Mouse (Mus musculus) thymus, adult 2 months (tissue): Measurements from ENCODE around the gene Lect2.

ENCODE experiments used
- CTCF ChIP-seq: fragments of 200-500 bp; IDR thresholded peaks from 2 replicates; pipeline ENCODE4 v1.5.1; 2012; ENCODE audit warnings: mild to moderate bottlenecking, control low read depth, low read length, moderate library complexity, borderline replicate concordance; ENCODE audit not compliant: control insufficient read depth, poor library complexity, insufficient read depth; ENCODE audit errors: extremely low read depth
- POLR2A ChIP-seq: fragments of 200-500 bp; IDR thresholded peaks from 2 replicates; pipeline ENCODE4 v1.6.1; 2012; ENCODE audit warnings: mild to moderate bottlenecking, low read length, control low read depth, moderate library complexity; ENCODE audit not compliant: control insufficient read depth, poor library complexity, insufficient read depth; ENCODE audit errors: extremely low read depth

- TF ChIP-seq CTCF = no peak
- TF ChIP-seq POLR2A = no peak
These were observed 34.4 kb upstream of the Lect2 start for GRCm38 (mm10) chr13:56582720-56583119.
